Mouse (Mus musculus) spleen, postnatal 14 days (tissue): Measurements from ENCODE around the gene Cyth2.

Source experiments
- DNase-seq, 2 experiments: peaks; one replicate each; pipeline ENCODE4 v3.0.0; 2021 to 2022; ENCODE audit warnings: low spot score in 2 of 2

The Cyth2 gene

DNA sequence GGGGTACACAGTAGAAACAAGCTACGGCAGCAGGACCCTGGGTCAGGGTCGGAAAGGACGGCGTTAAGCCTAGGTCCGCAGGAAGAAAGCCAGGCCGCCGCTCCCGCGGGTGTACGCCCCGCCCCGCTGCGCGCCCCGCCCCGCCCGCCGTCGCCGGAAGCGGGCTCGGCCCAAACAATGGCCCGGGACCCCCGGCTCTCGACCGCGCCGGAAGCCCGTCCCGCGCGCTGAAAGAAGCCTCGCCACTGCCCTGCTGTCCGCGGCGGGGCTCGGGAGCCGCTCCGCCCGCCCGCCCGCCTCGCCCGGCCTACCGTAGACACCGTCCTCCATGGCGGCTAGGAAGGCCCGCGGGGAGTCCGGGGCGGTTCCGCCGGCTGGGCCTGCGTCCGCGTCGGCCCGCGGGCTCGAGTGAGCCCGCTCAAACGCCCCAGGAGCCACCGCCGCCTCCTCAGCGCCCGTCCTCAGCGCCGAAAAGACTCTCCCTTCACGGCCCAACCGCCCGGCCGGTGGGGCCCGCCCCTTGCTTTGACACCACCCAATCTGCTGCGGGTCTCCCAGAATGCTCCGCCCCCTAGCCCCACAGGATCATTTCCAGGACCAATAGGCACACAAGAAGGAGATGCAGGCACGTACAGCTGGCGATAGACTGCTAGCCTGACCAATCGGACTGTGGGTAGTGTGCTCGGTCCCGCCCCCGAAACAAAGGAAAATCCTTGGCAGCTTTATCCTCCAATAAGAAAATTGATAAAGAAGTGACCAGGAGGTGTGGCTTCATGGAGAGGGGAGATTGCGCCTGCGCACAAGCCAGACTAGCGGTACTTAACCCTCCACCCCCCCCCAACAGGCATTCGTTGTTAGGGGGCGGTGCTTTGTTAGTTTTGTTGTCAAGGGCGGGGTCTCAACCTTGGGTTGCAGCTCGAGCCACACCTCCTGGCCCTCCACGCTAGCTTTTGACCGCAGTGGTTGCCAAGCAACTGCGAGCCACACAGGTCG is at the start of gene Cyth2:
TSS of gene Cyth2 (minus strand) at position 795 of the 993 bp plus-strand sequence.
- DNase-seq, result peak; percentile 95 to 99

DNA sequence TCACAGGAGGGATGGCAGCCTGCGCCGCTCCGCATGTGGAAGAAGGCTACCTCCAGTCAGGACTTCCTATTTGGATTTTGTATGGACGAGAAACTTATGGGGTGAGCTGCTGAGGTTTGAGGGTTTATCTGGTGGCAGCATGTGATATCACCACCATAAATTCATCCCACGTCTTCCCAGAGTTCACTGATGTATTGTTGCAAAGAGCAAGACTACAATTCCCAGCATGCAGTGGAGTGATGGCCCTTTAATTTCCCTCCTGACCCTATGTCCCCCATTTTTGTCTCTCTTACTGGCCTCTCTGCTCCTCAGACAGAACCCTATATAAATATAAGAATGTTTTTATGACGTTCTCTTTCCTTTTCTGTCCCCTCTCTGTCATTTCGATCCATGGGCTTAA is 48.4 kb upstream of the Cyth2 start:
- no peak for DNase-seq

DNA sequence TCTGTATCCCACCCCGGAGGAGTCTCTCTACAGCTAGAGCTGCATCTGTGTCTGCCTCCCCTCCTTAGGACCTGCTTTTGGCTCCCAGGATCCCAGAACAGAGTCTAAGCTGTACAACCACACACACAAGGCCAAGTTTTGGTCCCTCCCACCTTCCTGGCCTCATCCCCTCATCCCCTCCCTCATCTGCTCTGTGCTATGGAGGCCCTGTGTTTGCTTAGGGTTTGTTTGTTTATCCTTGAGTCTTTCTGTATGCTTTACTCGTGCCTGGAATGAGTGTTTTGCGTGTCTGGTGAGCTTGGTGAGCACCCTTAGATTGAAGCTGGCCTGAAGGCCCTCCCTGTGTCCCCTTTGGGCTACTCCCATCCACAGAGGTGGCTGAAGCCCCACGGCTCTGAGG is 44.6 kb upstream of the Cyth2 start:
- DNase-seq, result no peak

DNA sequence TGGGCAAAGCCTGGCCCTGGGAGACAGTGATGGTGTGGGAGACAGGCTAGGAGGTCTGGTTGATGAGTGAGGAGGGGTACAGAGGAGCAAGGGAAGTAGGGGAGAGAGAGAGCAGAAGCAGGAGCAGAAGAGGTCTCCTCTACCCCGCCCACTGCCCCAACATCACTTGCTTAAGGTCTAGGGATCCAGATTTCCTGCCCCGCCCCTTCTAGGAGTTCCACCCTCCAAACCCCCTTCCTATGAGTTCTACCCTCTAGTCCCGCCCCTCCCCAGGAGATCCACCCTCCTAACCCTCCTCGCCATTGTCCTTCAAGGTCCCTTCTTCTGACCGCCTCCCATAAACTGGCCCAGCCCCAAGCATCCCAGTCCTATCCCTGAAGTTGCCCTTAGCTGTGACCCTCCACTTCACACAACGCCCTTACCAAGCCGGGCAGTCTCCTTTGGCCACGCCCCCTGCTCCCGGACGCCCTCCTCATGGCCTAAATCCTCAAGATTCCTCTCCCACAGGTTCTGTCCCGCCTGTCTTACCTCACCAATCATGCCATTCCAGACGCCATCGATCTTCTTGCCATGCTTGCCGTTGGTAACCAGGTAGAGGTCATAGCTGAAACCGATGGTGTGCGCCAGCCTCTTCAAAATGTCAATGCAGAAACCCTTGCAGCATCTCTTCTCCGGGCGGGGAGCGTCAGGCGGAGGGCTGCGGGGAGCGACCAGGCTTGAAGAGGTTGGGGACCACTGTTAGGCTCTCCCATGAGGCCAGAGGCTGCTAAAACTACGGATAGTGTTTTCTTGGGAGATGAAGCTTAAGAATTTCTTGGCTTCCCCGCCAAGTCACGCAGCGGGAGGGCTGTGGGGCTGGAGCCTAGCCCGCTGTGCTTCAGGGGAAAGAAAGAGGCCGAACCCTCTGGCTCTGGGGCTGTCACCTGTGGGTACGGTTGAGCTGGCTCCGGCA is 42.8 kb upstream of the Cyth2 start:
- DNase-seq, result no peak

DNA sequence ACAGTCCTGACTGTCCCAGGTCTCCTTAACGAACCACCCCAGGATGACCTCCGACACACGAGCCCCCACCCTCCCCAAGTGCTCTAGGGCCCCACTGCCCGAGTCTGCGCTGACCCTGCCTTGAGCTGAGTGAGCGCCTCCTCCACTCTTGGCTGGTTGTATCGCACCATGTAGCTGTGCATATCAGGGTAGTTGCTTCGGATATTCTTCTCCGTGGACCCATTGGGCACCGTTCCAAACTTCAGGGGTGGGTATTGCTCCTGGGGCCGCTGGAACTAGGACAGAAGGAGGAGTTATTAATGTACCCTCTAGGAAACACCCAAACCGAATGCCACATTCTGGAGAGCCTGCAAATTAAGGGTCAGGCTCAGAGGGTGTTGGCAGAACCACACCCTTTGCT is 38.7 kb upstream of the Cyth2 start:
- DNase-seq, result no peak

DNA sequence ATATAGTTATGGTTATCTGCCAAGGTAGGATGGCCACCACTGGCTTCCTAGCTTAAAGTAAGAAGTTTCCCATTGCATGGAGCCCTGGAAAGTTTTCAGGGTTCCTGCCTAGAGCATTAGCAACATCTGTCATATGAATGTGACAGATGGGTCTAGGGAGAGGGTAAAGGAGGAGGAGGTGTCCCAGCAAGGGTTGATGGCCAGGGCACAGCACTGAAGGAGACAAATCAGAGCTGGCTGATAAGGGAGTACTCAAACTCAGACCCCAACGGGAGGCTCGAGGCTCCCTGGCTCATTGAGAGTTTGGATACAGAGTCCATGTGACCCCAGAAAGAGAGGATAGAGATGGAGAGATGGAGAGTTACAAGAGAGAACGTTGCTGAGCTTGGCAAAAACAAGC is 36.3 kb upstream of the Cyth2 start:
- no peak for DNase-seq

DNA sequence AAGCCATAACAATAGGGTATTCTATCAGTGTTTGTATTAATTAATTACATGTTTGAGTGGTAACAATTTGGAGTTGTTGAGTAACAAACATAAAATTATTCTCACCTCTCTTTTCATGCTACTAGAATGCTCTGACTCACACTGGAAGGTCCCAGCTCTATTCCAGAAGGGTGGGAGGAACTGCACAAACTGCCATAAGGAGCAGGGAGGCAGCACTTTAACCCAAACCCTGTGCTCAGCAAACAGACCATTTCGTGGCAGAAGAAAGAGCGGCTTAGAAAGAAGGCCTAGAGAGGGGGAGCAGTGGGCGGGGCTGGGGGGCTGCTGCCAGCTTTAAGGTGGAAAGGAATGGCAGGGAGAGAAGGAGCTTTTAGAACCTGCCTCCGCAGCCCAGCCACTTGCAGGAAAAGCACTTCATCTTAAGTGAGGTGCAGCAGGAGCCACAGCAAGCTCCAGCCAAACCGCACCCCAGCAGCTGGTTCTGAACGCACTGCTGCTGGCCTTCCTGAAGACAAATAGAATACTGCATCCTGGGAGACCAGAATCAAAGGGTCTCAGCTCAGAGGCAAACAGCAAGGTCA is 34.2 kb upstream of the Cyth2 start:
- no peak for DNase-seq

DNA sequence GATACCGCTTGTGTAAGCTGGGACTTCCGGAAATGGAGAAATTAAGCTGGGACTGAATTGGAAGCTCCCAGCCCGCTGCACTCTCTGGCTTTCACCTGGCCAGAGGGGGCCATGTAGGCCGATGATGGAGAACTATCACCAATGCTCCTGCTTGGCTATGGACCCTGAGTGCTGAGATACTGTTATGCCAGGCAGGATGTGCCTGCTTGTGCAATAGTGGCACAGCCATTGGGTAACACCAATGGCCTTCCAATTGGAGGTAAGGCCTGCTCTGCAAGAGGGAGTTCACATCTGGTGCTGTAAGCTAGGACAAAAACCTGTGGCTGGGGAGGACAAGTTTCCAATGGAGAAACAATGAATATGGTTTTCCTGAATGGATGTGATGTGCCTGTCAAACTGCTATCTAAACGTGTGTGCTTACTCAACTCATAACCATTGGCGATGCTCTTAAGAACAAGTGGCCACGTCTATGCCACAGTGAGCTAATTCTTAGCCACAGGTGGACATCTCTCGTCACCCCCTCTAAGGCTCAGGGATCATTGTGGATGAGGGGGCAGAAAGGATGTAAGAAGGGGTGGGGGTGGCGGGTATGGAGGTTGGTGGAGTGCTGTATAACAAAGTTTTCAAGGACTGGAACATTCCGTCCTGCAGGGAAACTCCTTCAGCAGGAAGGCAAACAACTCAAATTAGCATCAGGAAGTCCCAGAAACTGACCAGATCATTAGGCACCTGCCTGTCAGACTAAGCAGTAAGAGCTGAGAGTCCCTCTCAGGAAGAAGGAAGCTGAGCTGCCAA is 28.8 kb upstream of the Cyth2 start:
- no peak for DNase-seq

DNA sequence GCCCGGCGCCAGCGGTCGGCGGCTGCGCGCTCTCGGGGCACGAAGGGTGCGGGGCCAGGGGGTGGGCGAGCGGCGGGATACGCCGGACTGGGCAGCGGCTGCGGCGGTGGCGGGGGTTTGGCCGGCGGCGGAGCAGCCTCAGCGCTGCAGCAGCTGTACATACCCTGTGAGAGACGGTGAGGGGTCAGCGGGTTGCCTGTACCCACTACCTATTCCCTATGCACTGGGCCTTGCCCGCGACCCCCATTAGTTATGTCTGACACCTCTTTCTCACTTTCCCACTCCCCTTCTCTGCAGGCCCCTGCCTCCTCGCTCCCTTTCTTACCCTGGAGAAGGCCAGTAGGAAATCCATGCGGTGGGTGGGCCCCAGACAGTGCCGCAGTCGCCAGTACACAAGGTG is 19.5 kb upstream of the Cyth2 start:
- DNase-seq, result no peak

DNA sequence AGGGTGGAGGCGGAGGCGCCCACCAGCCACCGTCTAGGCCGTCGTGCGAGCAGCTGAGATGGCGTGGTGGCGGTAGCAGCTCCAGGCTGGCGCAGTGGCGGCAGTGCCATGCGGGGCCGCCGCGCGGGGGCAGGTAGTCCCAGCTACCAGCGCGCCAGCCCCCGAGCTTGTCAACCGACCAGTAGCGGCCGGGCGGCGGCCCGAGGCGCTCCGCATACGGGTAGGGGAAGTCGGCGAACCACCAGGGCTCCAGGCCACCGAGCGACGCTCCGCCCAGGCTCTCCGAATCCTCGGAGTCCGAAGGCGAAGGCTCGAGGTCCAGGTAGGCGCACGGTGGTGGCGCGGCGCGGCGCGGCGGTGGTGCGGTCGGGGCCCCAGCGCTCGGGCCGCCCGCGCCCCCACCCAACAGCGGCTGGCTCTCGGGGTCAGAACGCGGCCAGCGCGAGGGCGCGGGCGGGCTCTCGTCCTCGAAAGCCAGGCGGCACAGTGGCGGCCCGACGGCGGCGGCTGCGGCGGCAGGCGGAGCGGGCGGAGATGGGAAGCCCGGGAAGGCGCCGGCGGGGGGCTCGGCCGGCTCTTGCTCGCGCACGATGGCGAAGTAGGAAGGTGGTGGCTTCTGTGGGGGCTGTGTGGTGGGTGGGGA is 18.9 kb upstream of the Cyth2 start:
- no peak for DNase-seq

DNA sequence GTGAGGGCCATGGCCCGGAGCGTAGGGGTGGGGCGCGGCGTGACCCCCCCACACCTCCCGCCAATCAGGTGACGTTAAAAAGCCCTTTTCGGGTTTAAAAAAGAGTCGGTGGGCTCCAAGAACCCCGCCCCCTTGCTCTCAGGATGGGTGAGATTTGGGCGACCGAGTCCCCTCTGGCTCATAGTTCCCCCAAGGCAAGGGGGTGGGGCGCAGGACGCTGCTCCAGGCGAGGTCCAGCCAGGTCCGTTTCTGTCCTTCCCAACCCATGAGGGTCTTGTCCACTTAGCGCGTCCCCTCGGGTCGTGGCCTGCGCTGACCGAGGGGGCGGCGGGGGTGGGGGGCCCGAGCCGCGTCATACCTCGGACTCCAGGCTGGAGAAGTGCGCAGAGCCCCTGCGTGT is 18.0 kb upstream of the Cyth2 start:
- no peak for DNase-seq

DNA sequence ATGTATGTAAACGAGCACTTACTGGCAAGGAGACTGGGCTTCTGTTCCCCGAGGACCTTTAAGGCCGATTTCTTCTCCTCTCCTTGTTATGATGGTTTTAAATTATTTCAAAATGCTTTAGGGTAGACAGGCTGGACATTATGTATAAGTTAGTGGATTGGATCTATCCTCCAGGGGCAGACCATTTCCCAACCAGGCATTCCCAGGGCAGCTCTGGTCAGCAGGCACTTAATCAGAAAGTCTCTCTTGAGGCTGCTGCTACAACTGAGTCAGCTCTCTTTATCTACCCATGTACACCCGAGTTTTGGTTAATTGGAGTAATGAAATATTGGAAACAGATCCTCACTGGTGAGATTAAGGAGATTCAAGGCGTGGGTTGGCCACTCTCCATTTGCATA is 16.7 kb upstream of the Cyth2 start:
- no peak for DNase-seq

DNA sequence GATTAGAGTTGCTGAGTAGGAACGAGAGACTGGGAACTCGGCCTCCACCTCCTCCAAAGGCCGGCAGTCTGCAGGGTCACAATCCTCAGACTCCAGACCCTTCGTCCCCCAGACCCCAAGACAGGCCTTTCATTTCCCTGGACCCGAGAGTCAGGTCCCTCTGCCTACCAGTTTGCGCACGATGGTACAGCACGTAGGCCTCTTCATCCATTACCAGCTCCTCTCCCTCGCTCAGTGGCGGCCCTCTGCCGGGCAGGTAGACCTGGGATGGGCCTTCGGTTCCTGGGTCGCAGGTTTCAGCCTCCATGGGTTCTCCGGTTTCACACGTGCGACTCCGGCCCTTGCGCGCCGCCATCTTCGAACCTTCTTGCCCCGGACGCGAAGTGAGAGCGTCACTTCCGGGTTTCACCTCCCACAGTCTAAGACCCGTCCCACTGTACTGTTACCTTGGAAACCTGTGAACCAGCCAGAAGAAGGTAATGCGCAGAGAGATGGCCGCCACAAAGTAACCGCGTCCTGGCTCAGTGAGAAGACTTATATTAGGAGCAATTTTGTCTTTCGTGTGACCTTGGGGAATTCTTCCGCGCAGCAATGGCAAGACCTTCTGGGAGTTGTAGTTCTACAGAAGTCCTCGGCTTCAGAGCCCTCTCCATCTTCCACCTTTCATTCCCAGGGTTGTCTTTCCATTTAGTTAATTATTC is 16.2 kb upstream of the Cyth2 start, which contains the start of gene Grwd1:
TSS of gene Grwd1 (minus strand) at position 518 of the 701 bp plus-strand sequence.
- peak; percentile 51 to 68 for DNase-seq

DNA sequence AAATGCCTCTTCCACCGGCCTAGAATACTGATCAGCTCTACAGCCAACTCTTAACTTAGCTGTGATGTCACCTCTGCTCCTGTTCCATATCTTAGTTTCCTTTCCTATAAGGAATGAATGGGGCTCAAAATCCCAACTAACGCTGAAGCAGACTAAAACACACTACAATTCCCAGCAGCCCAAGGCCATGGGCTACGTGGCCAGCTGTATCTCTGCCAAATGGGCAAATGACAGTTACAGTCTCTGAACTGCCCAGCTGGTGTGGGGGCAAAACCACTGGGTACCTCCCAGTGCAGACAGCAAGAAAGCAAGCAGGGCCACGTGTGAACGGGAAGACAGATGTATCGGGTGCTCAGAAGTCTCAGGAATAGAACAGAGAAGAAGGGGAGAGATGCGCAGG is 12.2 kb upstream of the Cyth2 start:
- DNase-seq, result no peak

DNA sequence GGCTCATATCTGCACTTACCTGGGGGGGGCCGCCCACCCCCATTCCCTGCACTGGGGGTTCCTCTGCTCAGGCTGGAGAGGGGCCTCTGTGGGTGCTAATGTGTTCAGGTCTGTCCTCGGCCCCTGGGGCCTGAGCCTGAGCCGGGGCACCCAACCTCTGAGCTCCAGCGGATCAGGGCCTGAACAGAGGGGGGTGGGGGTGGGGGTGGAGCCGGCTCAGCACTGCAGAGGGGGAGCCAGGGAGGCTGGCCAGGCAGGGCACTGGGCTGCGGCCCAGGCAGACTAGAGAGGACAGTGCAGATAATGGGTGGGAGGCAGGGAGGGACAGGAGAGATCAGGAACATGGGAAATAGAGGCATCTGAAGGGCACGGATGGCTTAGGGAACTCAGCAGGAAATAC is 10.2 kb upstream of the Cyth2 start, which contains the start of gene Kcnj14:
TSS of gene Kcnj14 (minus strand) at position 185 of the 400 bp plus-strand sequence.
- DNase-seq, result no peak

DNA sequence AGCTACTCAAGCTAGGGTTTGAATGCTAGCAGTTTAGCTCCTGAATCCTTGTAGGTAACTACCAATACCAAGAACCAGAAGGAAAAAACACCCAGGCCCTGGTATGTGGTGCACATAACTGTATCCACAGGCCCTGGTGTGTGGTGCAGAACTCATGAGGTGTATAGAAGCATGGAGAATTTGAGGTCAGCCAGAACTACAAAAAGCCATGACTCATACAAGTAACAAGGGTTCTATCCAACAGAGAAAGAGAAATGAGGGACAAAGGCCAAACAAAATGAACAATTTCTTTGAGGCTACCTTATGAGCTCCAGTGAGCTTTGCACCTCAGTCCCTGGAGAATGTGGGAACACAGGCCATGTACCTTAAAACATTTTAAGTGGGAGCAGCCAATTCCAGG is 6.5 kb upstream of the Cyth2 start:
- DNase-seq, result no peak

DNA sequence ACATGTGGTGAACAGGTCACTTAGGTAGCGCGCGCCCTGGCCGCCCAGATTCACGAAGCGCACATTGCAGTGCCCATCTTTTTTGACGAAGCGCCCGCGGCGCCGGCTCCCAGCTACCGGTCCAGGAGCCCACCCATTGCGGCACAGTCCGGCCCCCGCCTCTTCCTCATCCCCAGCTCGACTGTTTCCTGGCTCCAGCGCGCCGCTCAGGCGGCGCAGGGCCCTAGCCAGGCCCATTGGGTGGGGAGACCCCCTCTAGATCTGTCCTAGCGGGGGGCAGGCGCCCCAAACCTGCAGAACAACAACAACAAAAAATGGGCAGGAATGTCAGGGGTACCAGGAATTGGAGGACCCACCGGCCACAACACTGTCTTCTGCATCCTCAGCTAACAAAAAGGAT is 5.5 kb upstream of the Cyth2 start:
- no peak for DNase-seq

DNA sequence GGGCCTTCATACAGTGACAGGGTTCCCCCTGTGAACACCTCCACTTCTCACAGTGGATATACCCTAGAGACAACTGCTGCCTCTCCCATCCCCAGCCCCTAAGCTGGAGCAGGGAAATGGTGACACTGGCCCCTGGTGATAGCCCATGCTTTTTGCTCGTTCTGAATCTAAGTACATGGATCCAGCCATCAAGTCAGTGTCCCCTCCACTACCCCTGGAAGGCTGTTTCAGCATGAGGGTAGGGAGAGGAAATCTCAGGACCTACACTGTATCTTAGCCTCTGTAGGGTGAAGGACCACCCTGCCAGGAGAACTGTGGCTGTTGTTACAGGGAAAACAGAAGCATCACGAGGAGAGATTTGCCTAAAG is 1.6 kb upstream of the Cyth2 start:
- no peak for DNase-seq

DNA sequence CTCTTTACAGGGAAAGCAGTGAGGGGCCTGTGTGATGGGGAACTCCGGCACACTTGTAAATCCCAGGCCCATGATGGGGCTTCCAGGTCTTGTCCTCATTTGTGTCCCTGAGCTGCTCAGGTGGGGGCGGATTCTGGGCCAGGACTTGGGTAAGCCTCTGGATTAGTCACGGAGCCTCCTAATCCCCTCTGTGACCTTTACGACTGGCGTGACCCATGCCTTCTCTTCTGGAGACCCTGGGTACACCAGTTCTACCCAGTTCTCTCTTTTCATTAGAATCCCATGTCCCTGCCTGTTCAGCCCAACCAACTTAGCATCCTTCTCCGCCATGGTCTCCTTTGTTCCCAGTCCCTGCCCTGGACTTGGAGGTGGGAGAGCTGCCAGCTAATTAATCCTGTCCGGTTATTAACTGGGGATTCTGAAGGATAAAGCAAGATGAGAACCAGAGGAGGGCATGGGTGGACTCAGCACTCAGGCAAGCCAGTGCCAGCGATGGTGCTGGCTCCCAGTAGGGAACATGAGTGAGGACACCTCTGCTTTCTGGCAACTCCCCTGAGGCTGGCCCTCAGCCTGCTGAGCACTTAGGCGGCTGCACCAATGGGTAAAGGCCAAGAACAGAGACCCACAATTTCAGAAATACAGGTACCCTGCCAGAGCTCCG is 1.1 kb upstream of the Cyth2 start:
- no peak for DNase-seq

DNA sequence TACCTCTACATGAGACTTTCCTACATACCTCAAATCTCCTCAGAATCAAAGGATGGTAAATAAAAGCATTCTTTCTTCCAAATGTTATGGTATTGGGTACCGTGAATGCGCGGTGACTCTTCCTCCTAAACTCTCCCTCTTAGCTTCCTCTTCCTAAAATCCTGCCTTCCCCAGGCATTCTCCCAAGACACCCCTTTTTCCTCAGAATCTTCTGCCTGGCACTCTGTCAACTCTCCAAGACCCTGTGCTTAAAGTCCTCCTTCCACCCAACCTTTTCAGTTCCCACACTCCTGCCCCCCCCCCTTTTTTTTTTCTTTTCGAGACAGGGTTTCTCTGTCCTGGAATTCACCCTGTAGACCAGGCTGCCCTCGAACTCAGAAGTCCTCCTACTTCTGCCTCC is 460 bp upstream of the Cyth2 start:
- DNase-seq, result no peak
